Mouse (Mus musculus) megakaryocyte, embryonic 14.5 days (primary cell): Measurements from ENCODE around the gene Ccdc33.

Experiments used
- FLI1 ChIP-seq: IDR thresholded peaks from 2 replicates; pipeline ENCODE4 v1.6.1; 2012; ENCODE audit warnings: low read length, inconsistent platforms, mixed read lengths
- GATA1 ChIP-seq: IDR thresholded peaks from 3 replicates; pipeline ENCODE4 v1.6.1; 2012; ENCODE audit warnings: mixed read lengths, low read length, inconsistent platforms, borderline replicate concordance

GRCm38 (mm10) chr9:57998685-57999084 is 119.9 kb downstream of the Ccdc33 start:
- TF ChIP-seq GATA1: no peak
- TF ChIP-seq FLI1: no peak
